Mouse (Mus musculus) megakaryocyte, adult 5-6 weeks (primary cell): ENCODE measurements around the gene Snx13. TPM values are rescaled to one million over a fixed set of nuclear protein-coding genes. Genes with fewer than 3 reads are reported as not detected.

ENCODE experiments used
- ATAC-seq: 2 replicates; pipeline ENCODE4 v1.8.0; 2016; ENCODE audit warnings: mild to moderate bottlenecking, inconsistent platforms; ENCODE audit not compliant: poor library complexity, severe bottlenecking
- total RNA-seq, 2 experiments: library from RNA; stranded (forward) in 1 of 2; stranded (reverse) in 1 of 2; fragments of 153-499, 151-499 nt in 1 of 2; fragments of 221-1000, 200-1000 nt in 1 of 2; gene quantifications; 2 replicates each; pipeline versions ENCODE4 v1.2.3 to v1.2.4; 2015 to 2017

The Snx13 gene
- total RNA-seq (2015) = 24.5 and 26.1 TPM in 2 replicates
- 37.8 and 38.5 TPM in 2 replicates for total RNA-seq (2017)

DNA sequence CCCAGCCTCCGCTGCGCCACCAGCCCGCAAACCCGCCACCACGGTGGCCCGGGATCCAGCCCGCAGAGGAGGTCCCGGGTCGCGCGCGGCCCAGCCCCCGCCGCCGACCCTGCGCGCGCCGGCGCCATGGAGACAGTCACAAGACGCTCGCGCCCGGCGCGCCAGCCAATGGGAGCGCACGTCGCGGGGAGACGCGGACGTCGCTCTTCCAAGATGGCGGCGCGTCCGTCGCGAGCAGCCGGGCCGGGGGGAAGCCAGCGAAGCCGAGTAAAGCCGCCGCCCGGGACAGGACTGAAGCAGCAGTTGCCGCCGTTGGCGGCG lies at the start of gene Snx13:
Gene Snx13 (plus strand): TSS at position 188 of the 321 bp plus-strand sequence.
- peak; percentile 84 for ATAC-seq

- peak; percentile 49 for ATAC-seq
Measured at GRCm38 (mm10) chr12:34997597-34998182, 49.3 kb upstream of the Snx13 start.

DNA sequence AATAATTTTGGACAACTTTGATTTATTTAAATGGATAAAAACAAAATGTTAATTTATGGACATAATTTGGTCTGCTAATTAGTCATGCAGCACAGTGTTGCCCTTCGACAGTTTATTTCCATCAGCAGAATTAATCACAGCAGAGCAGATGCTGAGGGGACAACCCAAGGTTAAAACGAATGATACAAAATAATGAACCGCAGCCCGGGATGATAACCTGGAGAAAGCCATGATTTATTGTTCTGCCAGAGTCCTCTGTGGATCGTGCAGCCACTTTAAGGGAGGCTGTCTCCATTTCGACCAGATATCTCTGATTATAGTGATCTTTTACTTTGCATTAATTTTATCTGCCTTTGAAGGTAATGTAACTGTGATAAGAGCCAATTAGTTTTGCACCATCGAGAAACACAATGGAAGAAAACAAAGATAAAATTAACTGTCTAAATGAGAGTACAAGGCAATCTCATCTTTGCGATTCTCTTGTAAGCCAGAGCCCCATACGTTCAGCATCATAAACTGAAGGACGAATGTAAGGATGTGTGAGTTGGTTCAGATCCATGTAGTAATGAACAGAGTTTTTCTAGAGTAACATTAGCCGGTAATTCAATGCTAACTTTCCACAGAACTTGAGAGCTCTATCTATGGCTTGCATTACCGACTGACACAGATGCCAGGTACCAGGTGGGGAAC lies 48.1 kb upstream of the Snx13 start:
- no peak for ATAC-seq

- ATAC-seq = no peak
Measured at GRCm38 (mm10) chr12:35000323-35000722, 46.7 kb upstream of the Snx13 start.

- ATAC-seq = no peak
Measured at GRCm38 (mm10) chr12:35005748-35006147, 41.2 kb upstream of the Snx13 start.

DNA sequence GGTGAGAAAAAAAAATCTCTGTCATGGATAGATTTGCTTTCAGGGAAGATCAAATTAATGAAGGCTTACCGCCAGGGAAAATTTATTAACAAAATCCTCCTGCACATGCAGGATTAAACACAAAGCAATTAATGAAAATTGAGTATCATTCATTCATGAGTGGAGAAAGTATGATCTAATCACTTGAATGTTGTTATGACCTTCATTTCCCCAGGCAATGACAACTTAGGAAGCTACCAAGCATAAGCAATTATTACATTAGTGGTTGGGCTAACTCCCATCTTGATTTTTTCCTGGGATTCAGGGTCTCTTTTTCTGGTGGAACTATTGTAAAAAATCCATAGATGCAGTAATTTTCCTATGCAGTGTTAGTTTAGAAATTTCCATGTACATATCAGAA lies 39.1 kb upstream of the Snx13 start:
- ATAC-seq = no peak

DNA sequence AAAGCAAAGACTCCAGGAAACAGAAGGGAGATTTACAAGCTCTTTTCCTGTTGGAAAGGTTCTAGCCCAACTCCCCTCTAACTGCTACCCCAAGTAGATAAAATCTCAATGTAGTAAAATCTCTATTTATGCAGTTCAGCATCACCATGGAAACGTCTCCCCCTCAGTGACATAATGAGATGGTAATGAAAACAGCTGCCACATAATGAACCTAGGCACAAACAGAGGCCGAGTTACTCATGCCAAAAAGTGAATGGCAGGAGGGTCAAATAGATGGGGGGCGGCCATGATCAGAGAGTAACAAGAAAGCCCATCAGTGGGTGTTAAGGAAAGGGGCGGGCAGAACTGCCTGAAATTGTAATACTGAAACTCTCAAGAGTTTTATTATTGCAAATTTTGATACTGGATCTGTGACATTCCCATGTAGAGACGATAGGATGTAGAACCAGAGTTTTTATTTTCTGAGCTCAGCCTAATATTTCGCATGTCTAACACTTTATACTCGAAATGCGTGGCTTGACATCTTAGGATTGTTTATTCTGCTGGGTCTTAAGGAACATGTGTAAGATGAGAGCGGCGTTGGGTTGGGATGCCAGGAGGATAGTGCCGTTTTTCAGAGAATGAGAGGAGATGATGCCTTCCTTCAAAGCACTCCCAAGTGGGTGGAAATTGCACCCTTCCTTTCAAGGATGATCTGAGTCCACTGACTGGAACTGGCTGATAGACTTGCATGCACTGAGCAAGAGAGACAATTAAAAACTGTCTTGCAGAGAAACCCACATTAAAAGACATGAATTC lies 38.4 kb upstream of the Snx13 start:
- ATAC-seq = no peak

GRCm38 (mm10) chr12:35011462-35011861 lies 35.5 kb upstream of the Snx13 start:
- peak; percentile 64 for ATAC-seq

- ATAC-seq = no peak
Measured at GRCm38 (mm10) chr12:35013950-35014349, 33.0 kb upstream of the Snx13 start.

DNA sequence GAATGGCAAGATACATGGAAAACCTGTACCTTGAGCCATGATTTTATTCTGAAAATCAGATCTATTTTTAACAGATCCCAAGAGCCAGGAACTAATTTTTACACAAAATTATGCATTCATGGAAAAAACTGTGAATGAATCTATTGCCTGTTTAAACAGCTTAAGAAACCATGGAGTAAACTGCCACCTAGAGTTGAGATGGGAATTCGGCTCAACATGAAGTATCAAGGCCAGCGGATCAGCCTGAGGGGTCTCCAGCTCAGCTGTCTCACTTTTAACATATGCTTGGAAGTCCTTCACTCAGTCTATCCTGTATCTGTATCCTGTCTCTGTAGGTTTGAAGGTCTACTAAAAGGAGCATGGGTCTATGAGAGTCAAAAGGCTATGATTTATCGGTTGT lies 30.9 kb upstream of the Snx13 start:
- ATAC-seq = no peak

GRCm38 (mm10) chr12:35016481-35017250 lies 30.3 kb upstream of the Snx13 start:
- no peak; the same call in 1 of the 2 replicates for ATAC-seq

GRCm38 (mm10) chr12:35018679-35019237 lies 28.2 kb upstream of the Snx13 start:
- ATAC-seq = peak; percentile 78

DNA sequence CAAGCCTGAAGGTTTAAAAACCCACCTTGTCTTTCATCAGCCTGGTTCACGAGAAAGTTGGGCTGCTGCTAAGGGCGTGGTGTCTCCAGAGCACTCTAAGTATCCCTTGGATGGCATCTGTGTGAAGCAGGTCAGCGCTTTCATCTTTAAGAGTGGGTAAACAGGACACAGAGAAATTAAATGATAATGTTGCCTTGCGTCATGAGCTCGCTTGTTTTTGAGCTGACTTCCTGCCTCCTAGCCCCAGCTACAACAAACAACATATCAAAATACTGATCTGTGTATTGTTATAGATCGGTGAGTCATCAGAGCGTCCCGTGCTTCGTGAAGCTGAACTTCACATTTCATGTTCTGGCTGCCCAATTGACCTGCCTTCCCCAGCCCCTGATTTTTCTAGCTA lies 25.7 kb upstream of the Snx13 start:
- ATAC-seq = no peak

GRCm38 (mm10) chr12:35022066-35022465 lies 24.9 kb upstream of the Snx13 start:
- ATAC-seq = no peak

GRCm38 (mm10) chr12:35025916-35026432 lies 21.0 kb upstream of the Snx13 start:
- ATAC-seq = peak; percentile 99

GRCm38 (mm10) chr12:35027533-35027932 lies 19.5 kb upstream of the Snx13 start:
- ATAC-seq = no peak

- peak; percentile 55 for ATAC-seq
Measured at GRCm38 (mm10) chr12:35038668-35039570, 8.1 kb upstream of the Snx13 start.

DNA sequence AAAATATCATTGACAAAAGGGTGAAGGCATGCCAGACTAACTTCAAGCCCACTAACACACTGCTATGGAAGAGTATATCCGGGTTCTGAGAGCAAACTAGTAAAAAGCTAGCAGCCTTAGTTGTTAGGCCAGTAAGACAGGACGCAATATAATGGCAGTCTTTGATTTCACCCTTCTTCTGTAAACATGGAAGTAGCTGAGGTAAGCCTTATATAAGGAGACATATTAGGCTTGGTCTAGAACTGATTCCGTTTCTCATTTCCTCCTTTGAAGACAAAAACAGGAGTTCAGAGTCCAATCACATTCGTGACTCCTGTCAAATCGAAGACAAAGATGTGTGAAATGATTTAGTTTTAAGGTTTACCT lies 7.4 kb upstream of the Snx13 start:
- peak; percentile 21; the same call in 1 of the 2 replicates for ATAC-seq

DNA sequence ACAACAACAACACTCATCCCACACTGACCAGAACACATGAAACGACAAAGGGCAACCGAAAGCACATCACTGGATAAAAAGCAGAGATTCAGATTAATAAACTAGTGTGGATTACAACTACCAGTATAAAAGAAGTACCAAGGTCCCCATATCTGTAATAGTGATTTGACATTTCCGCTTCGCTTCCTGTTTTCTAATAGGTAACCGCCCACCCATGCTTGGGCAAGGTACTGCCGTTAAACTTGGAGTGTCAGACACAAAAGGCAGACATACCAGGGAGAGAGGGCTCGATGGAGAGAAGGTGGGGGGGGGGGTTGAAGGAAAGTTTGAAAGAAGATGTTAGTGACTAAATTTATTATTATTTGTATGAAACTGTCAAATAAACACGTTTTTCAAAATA lies 5.0 kb upstream of the Snx13 start:
- ATAC-seq = peak; percentile 65
